Mouse (Mus musculus) liver, embryonic 14.5 days (tissue): ENCODE data around the gene Auts2.

Experiments used
- CTCF ChIP-seq: IDR thresholded peaks from 2 replicates; pipeline ENCODE4 v1.5.1; 2016; ENCODE audit warnings: antibody characterized with exemption, low read depth, control low read depth
- EP300 ChIP-seq: IDR thresholded peaks from 2 replicates; pipeline ENCODE4 v1.6.1; 2016; ENCODE audit warnings: antibody characterized with exemption, low read depth

DNA sequence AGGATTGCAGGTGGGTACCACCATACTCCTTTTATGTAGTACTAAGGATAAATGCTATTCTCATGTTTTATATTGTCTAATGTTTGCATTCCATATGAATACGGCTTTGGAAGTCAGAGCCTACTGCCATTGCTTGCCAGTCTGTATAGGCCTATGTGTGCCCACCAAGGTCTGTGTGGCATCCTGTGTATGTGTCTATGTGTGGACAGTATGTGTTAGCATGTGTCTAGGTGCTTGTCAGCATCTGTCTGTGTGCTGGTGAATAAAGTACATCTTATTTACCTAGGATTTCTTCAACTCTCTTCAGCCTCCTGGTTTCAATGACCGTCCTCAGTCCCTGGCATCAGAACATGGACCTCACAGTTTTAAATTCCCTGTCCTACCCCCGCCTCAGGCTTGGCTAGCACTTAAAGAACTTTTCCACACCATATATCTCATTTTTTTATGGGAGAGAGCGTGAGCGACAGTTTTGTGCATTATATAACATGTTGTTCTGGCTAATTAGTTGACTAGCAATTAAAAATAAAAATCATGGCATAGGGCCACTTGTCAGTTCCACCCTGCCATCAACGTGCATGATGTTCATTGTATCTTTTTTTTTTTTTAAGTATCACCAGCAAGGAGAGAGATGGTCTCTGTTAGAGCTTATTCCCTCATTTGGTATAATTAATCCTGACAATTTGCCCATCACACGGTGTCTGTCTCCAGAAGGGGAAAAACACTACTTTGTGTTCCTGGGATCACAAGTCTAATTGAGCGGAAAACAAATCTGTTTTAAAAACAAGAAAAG lies 587.7 kb downstream of the Auts2 start:
- TF ChIP-seq CTCF (no peak), EP300 (no peak)
